Mouse (Mus musculus) spleen, adult 2 months (tissue): ENCODE results near the gene Gga1.

Experiments
- CTCF ChIP-seq: fragments of 200-500 bp; IDR thresholded peaks from 2 replicates; pipeline ENCODE4 v1.5.1; 2011; ENCODE audit warnings: mild to moderate bottlenecking, inconsistent platforms; ENCODE audit not compliant: insufficient read depth, insufficient read length, insufficient replicate concordance; ENCODE audit errors: extremely low read depth
- POLR2A ChIP-seq: fragments of 200-500 bp; IDR thresholded peaks from 2 replicates; pipeline ENCODE4 v1.6.1; 2011; ENCODE audit warnings: low read depth, low read length, inconsistent platforms

DNA sequence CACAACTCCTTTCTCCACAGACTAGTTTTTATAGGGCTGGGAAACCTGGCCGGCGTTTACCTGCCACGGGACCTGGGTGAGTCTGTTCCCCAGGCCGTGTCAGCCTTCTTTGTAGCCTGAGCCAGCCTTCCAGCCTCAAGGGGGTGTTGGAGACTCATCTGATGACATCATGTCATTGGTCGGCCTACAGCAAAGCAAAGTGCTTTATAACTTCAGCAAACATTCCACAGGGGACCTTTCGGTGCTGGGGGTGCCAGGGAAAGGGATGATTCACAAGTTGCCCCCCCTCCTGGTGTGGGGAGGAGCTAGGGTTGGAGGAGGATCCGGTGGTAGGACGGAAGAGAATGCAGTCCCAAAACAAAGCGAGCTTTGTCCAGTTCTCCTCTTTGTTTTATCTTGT, 32.2 kb upstream of the Gga1 start:
- TF ChIP-seq CTCF (no peak), POLR2A (no peak)
